Mouse (Mus musculus) mammary gland, adult 2 months (tissue): ENCODE results near the gene Fam71f2. TPM values are rescaled to one million over a fixed set of nuclear protein-coding genes. Genes with fewer than 3 reads are reported as not detected.

Source experiments
- polyA plus RNA-seq: library from polyadenylated mRNA; depleted of rRNA; stranded (reverse); fragments of >200 nt; gene quantifications from 2 replicates; pipeline ENCODE4 v1.2.3, GENCODE M21; 2012; ENCODE audit warnings: low replicate concordance; rRNA removed

The Fam71f2 gene
- polyA plus RNA-seq, result 0.72 and 1.4 TPM in 2 replicates

DNA sequence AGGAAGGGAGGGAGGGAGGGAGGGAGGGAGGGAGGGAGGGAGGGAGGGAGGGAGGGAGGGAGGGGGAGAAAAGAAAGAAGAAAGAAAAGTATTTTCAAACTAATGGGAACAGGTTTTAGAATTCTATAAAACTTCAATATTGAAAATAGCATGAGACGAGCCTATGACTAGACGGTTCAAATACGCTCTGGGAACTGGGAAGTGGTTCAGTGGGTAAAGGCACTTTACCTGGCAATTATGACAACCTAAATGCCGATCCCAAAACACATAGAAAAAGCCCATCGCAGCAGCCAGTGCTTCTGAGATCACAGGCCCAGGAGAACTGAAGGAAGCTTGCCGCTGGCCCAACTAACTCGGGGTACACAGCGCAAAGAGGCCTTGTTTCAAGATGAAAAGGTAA, at the start of gene Fam71f2:
Fam71f2 (plus strand) TSS at position 301 of the 400 bp plus-strand sequence.

DNA sequence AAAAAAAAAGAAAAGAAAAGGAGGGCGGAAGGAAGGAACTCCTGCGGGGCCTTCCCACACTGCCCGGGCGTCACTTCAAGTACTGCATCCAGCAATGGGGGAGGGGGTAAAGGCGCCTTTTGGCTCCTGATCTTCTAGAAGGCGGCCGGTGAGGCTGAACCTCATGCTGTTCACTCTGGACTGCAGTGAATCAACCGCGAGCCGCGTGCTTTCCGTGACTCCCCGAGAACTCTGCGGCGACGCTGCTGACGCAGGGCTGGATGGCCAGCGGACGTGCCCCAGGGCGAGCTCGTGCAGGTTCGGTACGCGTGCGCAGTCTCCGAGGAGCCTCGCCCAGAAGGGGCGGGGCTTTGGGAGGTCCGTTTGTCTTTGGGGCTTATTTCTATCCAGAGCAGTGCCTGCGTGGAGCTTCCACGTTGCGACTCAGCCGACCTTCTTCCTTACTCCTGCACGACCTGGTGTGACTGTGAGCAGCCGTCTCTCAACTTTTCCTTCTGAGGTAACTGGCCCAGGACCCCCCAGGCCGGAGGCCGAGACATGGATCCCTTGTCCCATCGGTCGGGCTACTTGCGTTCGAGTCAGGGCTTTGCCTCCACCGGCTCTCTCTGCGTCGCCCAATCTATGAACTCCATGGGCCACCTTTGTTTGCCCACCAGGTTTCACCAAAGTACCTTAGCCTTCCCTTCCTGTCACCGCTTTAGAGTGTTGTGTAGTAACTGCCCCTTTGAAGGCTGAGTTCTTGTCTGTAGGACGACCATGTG, 6.9 kb upstream of the Fam71f2 start, which contains the start of gene Hilpda:
Hilpda (plus strand) TSS at position 177 of the 761 bp plus-strand sequence.

DNA sequence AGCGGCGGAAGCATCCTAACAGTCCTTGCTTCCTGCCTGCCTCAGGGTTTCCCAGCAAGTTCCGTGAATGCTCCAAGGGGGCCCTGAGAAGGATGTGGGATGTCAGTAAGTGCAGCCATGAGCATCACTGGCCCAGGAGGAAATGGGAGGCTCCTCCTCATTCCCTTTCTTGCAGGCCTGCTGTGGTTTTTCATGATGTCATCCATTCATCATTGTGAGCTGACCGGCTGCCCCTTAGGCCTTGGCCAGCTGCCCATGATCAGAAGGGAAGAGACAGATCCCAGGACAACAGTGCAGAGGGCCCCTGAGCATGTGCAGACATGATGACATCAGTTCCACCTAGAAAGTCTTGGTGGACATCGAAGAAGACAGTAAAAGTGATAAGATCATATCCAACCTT, 39.5 kb downstream of the Fam71f2 start, which contains the start of gene Fam71f1:
Fam71f1 (plus strand) TSS at position 262 of the 400 bp plus-strand sequence.

Other genes starting within 250 kb of the Fam71f2 start
- 76.6 and 132 TPM in 2 replicates for gene Lep, start 219.4 kb upstream of the Fam71f2 start, polyA plus RNA-seq
- 4.1 and 8.3 TPM in 2 replicates for gene Rbm28, start 114.6 kb upstream of the Fam71f2 start, polyA plus RNA-seq
- gene Prrt4, start 100.0 kb upstream of the Fam71f2 start, polyA plus RNA-seq, result 2.6 and 4.5 TPM in 2 replicates
- 90.2 and 106 TPM in 2 replicates for gene Impdh1, start 63.2 kb upstream of the Fam71f2 start, polyA plus RNA-seq
- 18.5 and 22.5 TPM in 2 replicates for gene Hilpda, start 7.1 kb upstream of the Fam71f2 start, polyA plus RNA-seq
- not detected in 2 replicates for gene Fam71f1, start 39.5 kb downstream of the Fam71f2 start, polyA plus RNA-seq
- 37.9 and 99.2 TPM in 2 replicates for gene Calu, start 68.5 kb downstream of the Fam71f2 start, polyA plus RNA-seq
- gene Opn1sw, start 108.9 kb downstream of the Fam71f2 start, polyA plus RNA-seq, result 0.23 TPM in 1 of 2 replicates, not detected in the other
- gene Ccdc136, start 116.7 kb downstream of the Fam71f2 start, polyA plus RNA-seq, result 1.0 and 7.7 TPM in 2 replicates
- gene Flnc, start 153.7 kb downstream of the Fam71f2 start, polyA plus RNA-seq, result 7.2 and 24.8 TPM in 2 replicates
- 294 and 350 TPM in 2 replicates for gene Atp6v1f, start 188.1 kb downstream of the Fam71f2 start, polyA plus RNA-seq
- gene Atp6v1fnb, start 191.8 kb downstream of the Fam71f2 start, polyA plus RNA-seq, result not detected in 2 replicates
- gene Kcp, start 228.4 kb downstream of the Fam71f2 start, polyA plus RNA-seq, result 12.5 and 14.3 TPM in 2 replicates
- 43.6 and 84.5 TPM in 2 replicates for gene Irf5, start 247.0 kb downstream of the Fam71f2 start, polyA plus RNA-seq